Mouse (Mus musculus): ENCODE measurements around the gene Nf2.
A peak's percentile ranks its signal among the peaks of the same experiment; 100 is the strongest.
"Not testable (repeated sequence)": the region's sequence is repeated elsewhere in the genome, so short reads cannot be mapped to it uniquely, and the experiment has no call there.

The Nf2 gene

GRCm38 (mm10) chr11:4836755-4837154 is 12.6 kb downstream of the Nf2 start:
- DNase-seq: peak in 1 of 2 experiments; percentile 30

GRCm38 (mm10) chr11:4835436-4835835 is 13.9 kb downstream of the Nf2 start:
- DNase-seq: no peak

- no peak for DNase-seq
Observed at GRCm38 (mm10) chr11:4833295-4833939, 15.9 kb downstream of the Nf2 start.

GRCm38 (mm10) chr11:4831066-4831465 is 18.3 kb downstream of the Nf2 start:
- no peak for DNase-seq

- DNase-seq: no peak
Observed at GRCm38 (mm10) chr11:4827916-4828315, 21.4 kb downstream of the Nf2 start.

GRCm38 (mm10) chr11:4827340-4827739 is 22.0 kb downstream of the Nf2 start:
- DNase-seq: no peak

GRCm38 (mm10) chr11:4826152-4826778 is 23.1 kb downstream of the Nf2 start:
- no peak for DNase-seq

GRCm38 (mm10) chr11:4823655-4824312 is 25.6 kb downstream of the Nf2 start:
- no peak for DNase-seq

GRCm38 (mm10) chr11:4822446-4822842 is 26.9 kb downstream of the Nf2 start:
- not testable (repeated sequence) for DNase-seq

GRCm38 (mm10) chr11:4821492-4822445 is 27.6 kb downstream of the Nf2 start:
- no peak for DNase-seq

GRCm38 (mm10) chr11:4814507-4815450 is 34.6 kb downstream of the Nf2 start:
- DNase-seq: no peak

GRCm38 (mm10) chr11:4808311-4808710 is 41.0 kb downstream of the Nf2 start:
- no peak for DNase-seq

- DNase-seq: no peak
Observed at GRCm38 (mm10) chr11:4806031-4806715, 43.2 kb downstream of the Nf2 start.

GRCm38 (mm10) chr11:4804921-4805562 is 44.3 kb downstream of the Nf2 start:
- DNase-seq: no peak

- no peak for DNase-seq
Observed at GRCm38 (mm10) chr11:4803951-4804350, 45.4 kb downstream of the Nf2 start.

- DNase-seq: no peak
Observed at GRCm38 (mm10) chr11:4803426-4803825, 45.9 kb downstream of the Nf2 start.

- DNase-seq: no peak
Observed at GRCm38 (mm10) chr11:4803008-4803407, 46.3 kb downstream of the Nf2 start.

GRCm38 (mm10) chr11:4802401-4802800 is 46.9 kb downstream of the Nf2 start:
- not testable (repeated sequence) for DNase-seq

GRCm38 (mm10) chr11:4800654-4801053 is 48.7 kb downstream of the Nf2 start:
- no peak for DNase-seq

GRCm38 (mm10) chr11:4793006-4793405 is 56.3 kb downstream of the Nf2 start:
- DNase-seq: no peak

- no peak for DNase-seq
Observed at GRCm38 (mm10) chr11:4791549-4791948, 57.8 kb downstream of the Nf2 start.

Measured in spleen, adult 18-20 months (tissue).